Comparison of ENCODE assay signal across 12 mouse cellular contexts in genomic region chr2:109676618-109676974, GRCm38 (mm10). TPM values are rescaled to one million over a fixed set of nuclear protein-coding genes. Genes with fewer than 3 reads are reported as not detected.
DNase-seq lines count a peak whose midpoint lies in the region; ATAC-seq and TF ChIP-seq lines count a peak whose summit lies in the region.
"Had no signal": no experiment of that assay in that cellular context is flagged by ENCODE, and none has a peak within 500 bp of the region (broad histone marks: within the 10 kb centered on the region; RNA-seq: fewer than 3 reads in every experiment).

No protein-coding gene starts in this region.

- no peak for DNase-seq in heart, adult 18-20 months
- DNase-seq in forebrain, embryonic 11.5 days (ENCODE audit: low spot score), result no peak
- no peak for DNase-seq in adrenal gland, postnatal 14 days
- DNase-seq in thymus, postnatal 25 days, result no peak
- DNase-seq: gastrocnemius, postnatal 14 days; thymus, postnatal 14 days had no signal

- no peaks in the 10 kb centered on the region for H3K36me3 ChIP-seq in heart, embryonic 13.5 days
- no peaks in the 10 kb centered on the region for H3K36me3 ChIP-seq in ES-Bruce4 (ENCODE audit: control insufficient read depth, insufficient read depth, low read length, poor library complexity, severe bottlenecking)
- H3K36me3 ChIP-seq in forebrain, embryonic 11.5 days (ENCODE audit: control insufficient read depth, insufficient read depth, low read length), result no peaks in the 10 kb centered on the region
- no peaks in the 10 kb centered on the region for H3K36me3 ChIP-seq in limb, embryonic 13.5 days

- H3K4me1 ChIP-seq in heart, embryonic 13.5 days, result peaks cover 35% of the 10 kb centered on the region
- H3K4me1 ChIP-seq in ES-Bruce4 (ENCODE audit: control insufficient read depth, insufficient read depth, low read length), result no peaks in the 10 kb centered on the region
- peaks cover 2% of the 10 kb centered on the region; the same call in 1 of the 2 replicates for H3K4me1 ChIP-seq in forebrain, embryonic 11.5 days (replicated peaks; ENCODE audit: control insufficient read depth, insufficient read depth, low read length)
- peaks cover 31% of the 10 kb centered on the region for H3K4me1 ChIP-seq in limb, embryonic 13.5 days

- H3K4me3 ChIP-seq in heart, embryonic 13.5 days, result no peak overlapping the region; the same call in 1 of the 2 replicates
- peak overlapping the region; percentile 79 for H3K4me3 ChIP-seq in ES-Bruce4 (ENCODE audit: low read depth, low read length)
- H3K4me3 ChIP-seq in forebrain, embryonic 11.5 days (ENCODE audit: low read depth, low read length), result peak overlapping the region; percentile 55
- H3K4me3 ChIP-seq in limb, embryonic 13.5 days, result no peak overlapping the region
- H3K4me3 ChIP-seq: megakaryocyte, embryonic 14.5 days had no signal

- H3K27ac ChIP-seq in heart, embryonic 13.5 days (replicated peaks), result no peak overlapping the region
- H3K27ac ChIP-seq in ES-Bruce4 (ENCODE audit: insufficient read depth, low read length), result no peak overlapping the region
- H3K27ac ChIP-seq in forebrain, embryonic 11.5 days (ENCODE audit: low read depth, low read length), result no peak overlapping the region
- H3K27ac ChIP-seq in limb, embryonic 13.5 days, result no peak overlapping the region

- no peak overlapping the region for H3K9ac ChIP-seq in heart, embryonic 13.5 days
- peak overlapping the region; percentile 86 for H3K9ac ChIP-seq in ES-Bruce4 (ENCODE audit: low read depth, poor library complexity, severe bottlenecking)
- H3K9ac ChIP-seq in forebrain, embryonic 11.5 days (ENCODE audit: low read length), result no peak overlapping the region
- H3K9ac ChIP-seq in limb, embryonic 13.5 days, result no peak overlapping the region

- H3K4me2 ChIP-seq in heart, embryonic 13.5 days, result peak overlapping the region; percentile 90
- H3K4me2 ChIP-seq in forebrain, embryonic 11.5 days (ENCODE audit: low read depth, low read length, severe bottlenecking), result peak overlapping the region; percentile 88; the same call in 1 of the 2 replicates
- peak overlapping the region; percentile 92; the same call in 1 of the 2 replicates for H3K4me2 ChIP-seq in limb, embryonic 13.5 days (replicated peaks)

- H3K9me3 ChIP-seq in heart, embryonic 13.5 days, result no peaks in the 10 kb centered on the region
- no peaks in the 10 kb centered on the region for H3K9me3 ChIP-seq in ES-Bruce4 (replicated peaks; ENCODE audit: control insufficient read depth, insufficient read depth, low read length, poor library complexity, severe bottlenecking)
- H3K9me3 ChIP-seq in forebrain, embryonic 11.5 days (ENCODE audit: control insufficient read depth, low read length), result no peaks in the 10 kb centered on the region
- H3K9me3 ChIP-seq in limb, embryonic 13.5 days, result no peaks in the 10 kb centered on the region

- no peak for TF ChIP-seq CTCF in ES-Bruce4 (IDR thresholded peaks at IDR 0.05; ENCODE audit: low read depth, low read length)

- no peak for ATAC-seq in heart, embryonic 13.5 days (ENCODE audit: extremely low read depth, insufficient number of reproducible peaks, low FRiP score, low TSS enrichment)
- ATAC-seq in forebrain, embryonic 11.5 days (replicated peaks; ENCODE audit: low FRiP score), result no peak
- ATAC-seq in limb, embryonic 13.5 days (ENCODE audit: low FRiP score, low read depth), result no peak
- no peak for ATAC-seq in activated CD4-positive, CD25-positive, alpha-beta regulatory T cell, adult 4 months

- no peak for TF ChIP-seq EP300 in ES-Bruce4 (IDR thresholded peaks at IDR 0.05; ENCODE audit: insufficient read depth, low read depth, low read length)

- H3K27me3 ChIP-seq in heart, embryonic 13.5 days (replicated peaks), result peaks cover 79% of the 10 kb centered on the region
- H3K27me3 ChIP-seq in ES-Bruce4 (ENCODE audit: control insufficient read depth, insufficient read depth, low read length, poor library complexity, severe bottlenecking), result peaks cover 10% of the 10 kb centered on the region
- peaks cover 41% of the 10 kb centered on the region for H3K27me3 ChIP-seq in forebrain, embryonic 11.5 days (ENCODE audit: control insufficient read depth, insufficient read depth, low read length)
- H3K27me3 ChIP-seq in limb, embryonic 13.5 days, result peaks cover 69% of the 10 kb centered on the region

- no peak for TF ChIP-seq POLR2A in ES-Bruce4 (IDR thresholded peaks at IDR 0.05; ENCODE audit: insufficient read depth, low read length)

- WGBS in heart, embryonic 13.5 days, result 3% methylated on average over 5 of the region's 6 CpGs
- WGBS in forebrain, embryonic 11.5 days, result under 1% methylated on average over 6 of the region's 6 CpGs
- WGBS in limb, embryonic 13.5 days, result under 1% methylated on average over 6 of the region's 6 CpGs

RNA-seq across cellular contexts. Expression of gene Bdnf, which starts 2.1 kb away (rescaled TPM):
- 0.75 and 0.78 TPM in 2 replicates for polyA plus RNA-seq in heart, embryonic 13.5 days (2015; fragmentation: Nextera tagmentation; extraction: Ambion mirVana)
- 1 to 10 TPM; 3.2 to 4.1 TPM for total RNA-seq in heart, adult 18-20 months (2021)
- 1.2 and 1.5 TPM in 2 replicates for polyA plus RNA-seq in ES-Bruce4 (2011; ENCODE audit: insufficient read depth, insufficient read length, low read depth, missing spikeins)
- 0.85 and 1.1 TPM in 2 replicates for polyA plus RNA-seq in forebrain, embryonic 11.5 days (2014; fragmentation: Nextera tagmentation; extraction: Ambion mirVana)
- polyA plus RNA-seq in limb, embryonic 13.5 days (2015; fragmentation: Nextera tagmentation; extraction: Ambion mirVana), result 3.2 and 3.4 TPM in 2 replicates
- under 1 TPM in 1 of 2 experiments, not detected in 1; 0.12 TPM for polyA plus RNA-seq in activated CD4-positive, CD25-positive, alpha-beta regulatory T cell, adult 4 months (2017; shearing (Covaris generic))
- total RNA-seq in adrenal gland, postnatal 14 days (2021), result 0.34 and 0.41 TPM in 2 replicates
- total RNA-seq: common myeloid progenitor, adult 5-6 weeks had no signal

Comparison
In these comparisons a context has a peak if more than half of its experiments do, and no peak if none do; other contexts are left out.
1. H3K4me3 ChIP-seq: peak in ES-Bruce4 (single experiment) and forebrain, embryonic 11.5 days (single experiment); none in heart, embryonic 13.5 days (single experiment) and limb, embryonic 13.5 days (single experiment).
2. Peak in every context shown above with its lines, with median percentiles within 50 percentile points of each other: H3K4me2 ChIP-seq.